Mouse (Mus musculus): ENCODE results near the gene Cyb561d1.

The Cyb561d1 gene

DNA sequence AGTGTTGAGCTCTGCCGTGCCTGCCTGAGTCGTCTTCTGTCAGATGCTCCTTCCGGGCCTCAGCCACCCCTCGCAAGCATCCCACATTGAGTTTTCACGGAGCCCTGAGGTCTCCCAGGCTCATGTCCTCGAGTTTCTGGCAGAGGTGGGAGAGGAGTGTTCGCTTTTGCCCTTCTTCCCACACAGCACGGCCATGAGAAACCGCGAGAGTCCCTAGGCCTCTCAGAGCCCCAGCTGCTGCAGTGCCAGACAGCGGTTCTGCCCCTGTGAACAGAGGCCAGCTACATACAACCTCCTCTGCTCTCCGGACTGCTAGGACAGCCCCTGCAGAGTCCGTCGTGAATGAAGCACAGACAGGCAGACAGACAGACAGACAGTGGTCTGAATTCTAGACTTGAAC is 33.5 kb downstream of the Cyb561d1 start:
- DNase-seq (ENCODE audit: low spot score in 2 of 2) = no peak

DNA sequence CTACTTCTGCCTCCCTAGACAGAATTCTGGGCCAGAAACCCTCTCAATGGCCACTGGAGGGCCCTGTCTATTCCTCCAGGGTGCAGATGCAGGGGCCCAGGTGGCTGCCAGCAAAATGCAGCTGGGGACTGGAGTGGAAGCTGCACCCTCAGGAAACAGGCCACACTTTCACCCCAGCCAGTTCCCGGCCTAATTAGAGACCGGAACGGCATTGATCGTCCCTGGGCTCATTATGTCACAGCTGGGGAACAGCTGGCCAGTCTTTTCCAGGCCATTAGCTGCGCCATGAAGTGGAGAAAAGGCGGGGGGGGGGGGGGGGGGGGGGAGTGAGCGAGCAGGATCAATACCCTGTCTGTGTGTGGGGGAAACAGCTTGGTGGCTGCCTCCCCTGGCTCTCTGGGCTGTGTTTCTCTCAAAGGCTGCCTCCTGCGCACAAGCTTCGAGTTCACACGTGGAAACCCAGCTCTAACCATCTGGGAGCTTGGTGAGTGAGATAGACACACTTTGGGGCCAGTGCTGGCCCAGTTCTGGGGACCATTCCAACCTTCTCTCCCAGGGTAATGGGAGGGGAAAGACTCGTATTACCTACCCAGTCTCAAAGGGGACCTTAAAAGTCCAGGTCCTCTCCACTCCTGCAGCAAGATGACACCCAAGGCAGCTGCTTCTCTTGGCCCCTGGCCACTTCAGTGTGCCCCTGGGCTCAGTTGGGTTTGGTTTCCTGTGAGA is 34.4 kb downstream of the Cyb561d1 start:
- DNase-seq (ENCODE audit: low spot score in 2 of 2) = no peak

DNA sequence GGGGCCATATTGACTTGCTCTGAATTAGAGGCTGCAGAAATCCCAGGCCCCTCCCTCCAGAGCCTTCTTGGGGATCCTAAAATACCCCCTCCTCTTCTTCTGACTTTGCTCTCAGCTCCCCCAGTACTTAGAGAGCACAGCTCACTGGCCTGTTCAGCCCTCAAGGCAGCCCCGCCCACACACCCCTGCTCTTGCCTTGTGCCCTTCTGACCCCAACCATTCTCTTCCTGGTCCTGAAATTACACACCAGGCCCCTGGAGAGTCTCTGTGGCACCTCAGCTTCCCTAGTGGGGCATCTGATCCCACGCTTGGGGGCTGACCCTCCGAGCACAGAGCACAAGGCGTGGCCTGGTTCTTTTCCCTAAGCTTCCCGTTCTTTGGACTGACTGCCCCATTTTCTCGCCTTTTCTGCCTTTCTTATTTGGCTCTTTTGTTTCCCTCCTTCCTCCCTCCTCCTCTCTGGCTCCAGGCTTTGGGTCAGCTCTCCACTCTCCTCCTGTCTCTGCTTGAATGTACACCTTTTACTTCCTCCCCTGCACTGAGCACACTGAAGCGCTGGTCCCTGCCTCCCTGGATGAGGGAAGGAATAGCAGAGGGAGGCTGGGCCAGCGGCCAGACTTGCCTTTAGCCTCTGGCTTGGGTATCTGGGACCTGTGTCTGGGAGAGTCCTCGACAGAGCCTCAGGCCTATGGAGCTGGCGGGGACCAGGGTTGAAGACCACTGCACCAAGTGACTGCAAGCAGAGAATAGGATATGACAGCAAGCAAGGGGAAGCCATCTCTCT is 35.3 kb downstream of the Cyb561d1 start:
- no peak for DNase-seq (ENCODE audit: low spot score in 2 of 2)

DNA sequence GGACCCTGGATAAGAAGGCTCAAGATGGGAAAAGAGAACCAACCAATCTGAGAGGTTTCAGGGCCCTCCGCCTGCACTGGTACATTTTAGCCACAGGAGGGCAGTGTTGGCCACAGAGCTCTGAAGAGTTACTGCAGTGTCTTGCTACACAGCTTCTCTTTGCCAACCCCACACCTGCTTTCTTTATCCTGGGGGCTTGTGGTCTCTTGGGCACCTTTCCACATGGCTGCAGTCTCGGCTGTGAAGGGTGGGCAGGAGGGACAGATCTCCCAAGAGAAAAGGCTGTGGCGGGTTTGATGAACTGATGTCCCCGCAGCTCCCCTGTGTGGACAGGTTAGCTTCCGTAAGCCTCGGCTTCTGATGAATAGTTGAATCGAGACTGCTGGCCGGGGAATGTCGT is 36.2 kb downstream of the Cyb561d1 start:
- DNase-seq (ENCODE audit: low spot score in 2 of 2) = peak; percentile 74 to 90

DNA sequence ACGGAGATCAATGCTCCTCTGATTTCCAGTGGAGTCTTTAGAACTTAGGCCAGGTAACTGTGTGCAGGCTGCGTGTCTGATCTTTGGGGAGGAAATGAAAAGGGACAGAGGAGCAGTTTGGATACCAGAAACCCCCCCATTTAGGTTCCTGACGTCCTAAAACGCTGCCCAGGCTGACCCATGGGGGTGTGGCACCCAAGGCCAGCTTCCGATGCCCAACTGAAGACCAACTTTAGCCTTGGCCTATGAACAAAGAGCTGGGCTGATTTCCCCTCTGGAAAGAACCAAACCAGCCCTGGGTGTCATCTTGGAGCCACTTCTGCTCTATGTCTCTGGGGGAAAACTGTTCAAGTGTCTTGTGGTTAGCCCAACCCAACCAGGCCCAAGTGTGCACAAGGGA is 36.9 kb downstream of the Cyb561d1 start:
- DNase-seq (ENCODE audit: low spot score in 2 of 2) = no peak

DNA sequence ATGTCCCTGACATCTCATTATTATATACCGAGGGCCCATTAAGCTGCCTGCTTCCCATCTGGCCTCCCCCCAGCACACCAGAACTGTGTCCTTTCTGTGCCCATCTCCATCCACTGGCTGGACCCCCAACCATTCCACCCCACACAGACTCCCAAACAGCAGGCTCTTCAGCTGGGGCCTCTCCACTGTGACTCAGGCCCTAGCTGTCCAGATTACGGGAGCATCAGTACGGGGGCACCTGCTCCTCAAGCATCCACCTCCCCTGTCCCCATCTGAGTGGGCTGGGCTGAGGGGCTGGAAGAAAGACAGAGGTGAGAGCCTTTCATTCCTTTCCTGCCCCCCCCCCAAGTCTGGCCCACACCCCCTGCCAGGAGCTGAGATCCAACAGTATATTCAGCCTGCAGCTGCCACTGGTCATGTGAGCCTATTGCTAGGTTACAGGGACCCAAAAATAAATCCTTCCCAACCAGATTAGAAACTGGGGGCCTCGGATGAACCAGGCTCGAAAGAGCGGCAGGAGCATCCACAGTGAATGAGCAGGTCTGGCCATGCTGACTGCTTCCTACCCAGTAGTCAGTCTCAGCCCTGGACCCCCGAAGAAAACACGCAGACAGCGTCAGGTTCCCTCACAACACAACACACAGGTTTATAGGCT is 42.5 kb downstream of the Cyb561d1 start:
- DNase-seq (ENCODE audit: low spot score in 2 of 2) = no peak

DNA sequence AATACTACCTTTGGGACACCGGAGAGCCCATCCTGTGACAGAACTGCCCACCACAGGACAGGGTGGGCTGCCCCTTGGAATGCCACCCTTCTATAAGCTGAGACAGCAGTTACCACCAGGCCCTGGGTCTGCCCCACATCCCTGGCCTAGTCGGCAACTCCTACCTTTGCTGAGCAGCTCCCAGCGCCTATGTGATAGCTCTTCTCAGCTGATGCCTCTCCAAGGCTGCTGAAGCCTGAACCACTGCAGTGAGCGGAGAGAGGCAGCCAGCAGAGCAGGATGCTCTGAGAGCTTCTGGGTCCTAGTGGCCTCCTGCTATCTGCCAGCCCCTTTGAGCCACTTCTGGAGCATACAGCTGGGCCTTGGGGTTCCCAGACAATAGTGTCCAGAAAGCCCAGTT is 46.4 kb downstream of the Cyb561d1 start, which contains the start of gene Gpr61:
Gene Gpr61 (minus strand): TSS at position 227 of the 400 bp plus-strand sequence.
- DNase-seq (ENCODE audit: low spot score in 2 of 2) = no peak

DNA sequence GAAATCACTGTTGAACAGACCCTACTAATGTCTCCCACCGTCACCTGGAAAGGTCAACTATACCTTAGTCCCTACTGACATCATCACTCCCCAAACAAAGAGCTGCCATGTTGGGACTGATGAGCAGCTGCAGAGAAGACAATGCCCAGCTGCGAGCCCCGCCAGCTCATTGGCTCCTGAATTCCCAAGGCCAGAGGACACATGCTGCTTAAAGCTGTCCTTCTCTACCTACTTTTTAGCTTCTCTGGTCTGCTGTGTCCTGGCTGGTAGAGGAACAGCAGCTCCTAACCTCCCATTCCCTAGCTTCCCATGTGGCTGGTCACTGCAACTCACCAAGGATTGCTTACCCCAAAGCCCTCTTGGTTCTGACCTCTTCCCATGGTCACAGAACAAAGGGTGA is 48.7 kb downstream of the Cyb561d1 start:
- DNase-seq (ENCODE audit: low spot score in 2 of 2) = no peak

DNA sequence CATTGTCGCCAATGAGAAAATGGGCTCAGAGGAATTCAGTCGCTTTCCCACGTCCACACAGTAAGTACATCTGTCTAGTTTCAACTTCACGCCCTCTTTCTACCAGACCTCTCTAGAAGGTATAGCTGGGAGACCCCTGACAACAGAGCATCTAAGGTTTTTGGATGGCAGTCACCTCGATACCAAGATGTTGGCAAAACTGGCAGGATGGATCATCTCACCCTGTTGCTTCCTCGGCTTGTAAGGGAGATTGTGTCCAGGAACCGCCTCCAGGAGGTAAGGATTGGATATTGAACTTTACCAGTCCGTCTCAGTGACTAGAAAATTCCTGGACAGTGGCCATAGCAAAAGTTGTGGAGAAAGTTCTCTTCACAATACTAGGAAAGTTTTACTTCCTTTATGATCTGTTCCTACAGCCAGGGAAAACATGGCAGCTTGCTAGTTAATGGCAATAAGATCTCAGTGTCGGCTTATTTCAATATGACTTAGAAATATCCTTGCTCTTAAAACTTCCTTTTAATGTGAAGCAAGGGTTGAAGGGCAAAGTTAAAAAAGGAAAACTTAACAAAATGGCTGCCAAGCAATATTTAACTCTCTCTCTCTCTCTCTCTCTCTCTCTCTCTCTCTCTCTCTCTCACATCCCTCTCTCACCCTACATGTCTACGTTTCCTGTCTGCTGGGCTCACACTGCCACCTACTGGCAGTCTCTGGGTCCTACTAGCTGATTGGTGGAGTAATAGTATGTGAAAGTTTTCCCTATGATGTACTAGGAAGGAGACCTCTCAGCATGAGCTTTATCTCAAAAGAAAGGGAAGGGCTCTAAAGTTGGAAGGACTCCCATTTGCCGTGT is 53.4 kb downstream of the Cyb561d1 start:
- DNase-seq (ENCODE audit: low spot score in 2 of 2) = peak; percentile 82 to 91

DNA sequence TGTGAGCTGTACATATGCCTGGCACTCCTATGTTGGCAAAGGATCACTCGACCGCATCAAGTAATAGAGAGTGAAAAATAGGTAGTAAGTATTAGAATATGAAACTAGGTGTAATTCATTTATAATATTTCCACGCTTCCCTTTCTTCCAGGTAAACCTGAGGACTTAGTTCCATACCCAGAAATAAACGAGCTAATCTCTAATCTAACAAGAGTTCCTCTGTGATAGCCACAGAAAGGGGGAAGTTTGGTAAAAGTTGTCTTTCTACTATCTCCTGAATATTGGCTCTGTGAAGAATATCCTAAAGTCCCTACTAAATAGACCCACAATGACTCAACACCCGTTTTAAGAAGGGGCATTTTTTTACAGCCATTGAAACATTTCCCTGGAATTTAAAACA is 54.3 kb downstream of the Cyb561d1 start:
- no peak for DNase-seq (ENCODE audit: low spot score in 2 of 2)
